Mouse (Mus musculus) ES-E14 (cell line): Measurements from ENCODE around the gene Ascc1. TPM values are rescaled to one million over a fixed set of nuclear protein-coding genes. Genes with fewer than 3 reads are reported as not detected.
A peak's percentile ranks its signal among the peaks of the same experiment; 100 is the strongest.
"Not testable (repeated sequence)": the region's sequence is repeated elsewhere in the genome, so short reads cannot be mapped to it uniquely, and the experiment has no call there.

Source experiments
- DNase-seq: peaks from one replicate; pipeline ENCODE4 v3.0.0-alpha.2; 2013; ENCODE audit warnings: low read depth, low spot score
- H3K27ac ChIP-seq: 2 replicates; pipeline ENCODE4 v1.5.1; 2012; ENCODE audit warnings: low read depth, mild to moderate bottlenecking, low read length, moderate library complexity, mixed read lengths; ENCODE audit not compliant: poor library complexity, insufficient read depth, severe bottlenecking
- H3K36me3 ChIP-seq: 2 replicates; pipeline ENCODE4 v1.6.1; 2012; ENCODE audit warnings: mild to moderate bottlenecking, low read length, moderate library complexity, mixed read lengths; ENCODE audit not compliant: control insufficient read depth, poor library complexity, insufficient read depth, severe bottlenecking
- H3K4me1 ChIP-seq, 2 experiments: fragments of 150-350 bp in 1 of 2; sonication (generic) in 1 of 2; 2 replicates each; pipeline ENCODE4 v1.6.1; 2012; ENCODE audit warnings: low read length in 2 of 2, mild to moderate bottlenecking in 1 of 2, mixed read lengths in 1 of 2; ENCODE audit not compliant: control insufficient read depth in 2 of 2, insufficient read depth in 2 of 2, poor library complexity in 1 of 2
- H3K4me3 ChIP-seq, 2 experiments: fragments of 150-350 bp in 1 of 2; sonication (generic) in 1 of 2; 2 replicates each; pipeline ENCODE4 v1.5.1; 2012; ENCODE audit warnings: low read length in 2 of 2, low read depth in 1 of 2, mild to moderate bottlenecking in 1 of 2, mixed read lengths in 1 of 2; ENCODE audit not compliant: insufficient read depth in 1 of 2, poor library complexity in 1 of 2, severe bottlenecking in 1 of 2
- H3K9ac ChIP-seq: 2 replicates; pipeline ENCODE4 v1.6.1; 2012; ENCODE audit warnings: low read depth, mild to moderate bottlenecking, low read length, mixed read lengths; ENCODE audit not compliant: poor library complexity, insufficient read depth, severe bottlenecking
- H3K9me3 ChIP-seq: fragments of 150-350 bp; sonication (generic); 2 replicates; pipeline ENCODE4 v1.6.1; 2012; ENCODE audit warnings: low read depth, mild to moderate bottlenecking, low read length; ENCODE audit not compliant: control insufficient read depth, insufficient read depth
- CHD2 ChIP-seq: IDR thresholded peaks from 2 replicates; pipeline ENCODE4 v1.6.1; 2014; ENCODE audit warnings: mild to moderate bottlenecking, low read depth, low read length, inconsistent platforms
- HCFC1 ChIP-seq: IDR thresholded peaks from 2 replicates; pipeline ENCODE4 v1.6.1; 2012; ENCODE audit warnings: low read length, inconsistent platforms, borderline replicate concordance; ENCODE audit not compliant: insufficient read depth
- MAFK ChIP-seq: IDR thresholded peaks from 2 replicates; pipeline ENCODE4 v1.6.1; 2014; ENCODE audit warnings: mild to moderate bottlenecking, low read depth, low read length, inconsistent platforms; ENCODE audit not compliant: insufficient read depth
- ZC3H11A ChIP-seq: IDR thresholded peaks from 2 replicates; pipeline ENCODE4 v1.6.1; 2012; ENCODE audit warnings: low read depth, mild to moderate bottlenecking, inconsistent platforms, low read length, borderline replicate concordance
- ZNF384 ChIP-seq: IDR thresholded peaks from 2 replicates; pipeline ENCODE4 v1.6.1; 2012; ENCODE audit warnings: low read depth, low read length, inconsistent platforms
- in situ Hi-C, 2 experiments: fragments of 600-800 bp; cut with MboI; formaldehyde crosslinking; loops; one replicate each; pipeline ENCODE4 v1.15.1; 2025; ENCODE audit warnings: low sequenced_read_pairs in 2 of 2, inconsistent platforms in 1 of 2; ENCODE audit not compliant: unreplicated experiment in 2 of 2
- total RNA-seq: library from RNA; depleted of rRNA; stranded (reverse); fragments of 300-350 nt; gene quantifications from 2 replicates; pipeline ENCODE4 v1.2.3, GENCODE M21; 2012; rRNA removed

Ascc1 gene
- total RNA-seq, 1 experiment: 18.8 TPM

DNA sequence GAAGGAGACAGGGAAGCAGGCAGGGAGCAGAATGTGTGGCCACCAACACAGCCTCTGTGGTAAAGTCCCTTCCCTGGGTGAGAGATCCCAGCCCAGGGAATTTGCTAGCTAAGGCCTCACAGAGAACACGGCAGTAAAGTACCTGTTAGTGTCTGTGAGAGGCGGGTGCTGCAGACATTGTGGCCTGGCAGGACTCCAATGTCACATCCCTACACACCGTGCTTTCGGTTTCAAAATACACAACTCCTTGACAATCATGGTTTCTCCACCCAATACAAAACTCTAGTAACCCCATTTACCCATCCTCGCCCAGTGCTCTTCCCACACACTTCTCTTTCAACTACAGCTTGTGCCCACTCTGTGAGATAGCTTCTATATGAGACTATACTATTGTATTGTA is 136.1 kb downstream of the Ascc1 start:
- Histone ChIP-seq H3K27ac (no peak overlapping the region), H3K36me3 (no peaks in the 10 kb centered on the region), H3K4me1 (peaks cover 2 to 32% of the 10 kb centered on the region in 2 experiments; a peak in 2 of 4 replicates), H3K9me3 (no peaks in the 10 kb centered on the region), H3K9ac (no peak overlapping the region), H3K4me3 (no peak overlapping the region)
- no peak for DNase-seq
- TF ChIP-seq HCFC1: no peak
- no peak for TF ChIP-seq ZNF384
- TF ChIP-seq MAFK: no peak
- TF ChIP-seq ZC3H11A: no peak
- TF ChIP-seq CHD2: no peak
- in situ Hi-C loops: no loop called here

DNA sequence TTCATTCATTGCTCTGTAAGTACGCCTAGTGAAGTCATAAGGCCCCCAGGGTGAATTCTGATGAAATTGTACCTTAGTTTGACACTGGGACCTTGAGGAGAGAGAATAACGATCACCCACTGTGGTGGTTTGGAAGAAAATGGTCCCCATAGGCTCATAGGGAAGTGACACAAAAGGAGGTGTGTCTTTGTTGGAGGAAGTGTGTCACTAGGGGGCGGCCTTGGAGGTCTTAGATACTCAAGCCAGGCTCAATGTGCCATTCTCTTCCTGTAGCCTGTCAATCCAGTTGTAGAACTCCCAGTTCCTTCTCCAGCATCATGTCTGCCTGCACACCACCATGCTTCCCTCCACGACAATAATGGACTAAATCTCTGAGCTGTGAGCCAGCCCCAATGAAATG is 138.1 kb downstream of the Ascc1 start:
- Histone ChIP-seq H3K4me3 (no peak overlapping the region), H3K36me3 (no peaks in the 10 kb centered on the region), H3K4me1 (peaks cover 2 to 25% of the 10 kb centered on the region in 2 experiments; a peak in 2 of 4 replicates), H3K27ac (no peak overlapping the region), H3K9ac (no peak overlapping the region), H3K9me3 (no peaks in the 10 kb centered on the region)
- in situ Hi-C loops: no loop called here
- TF ChIP-seq ZC3H11A (no peak), MAFK (no peak), CHD2 (no peak), ZNF384 (no peak), HCFC1 (no peak)
- DNase-seq: no peak

DNA sequence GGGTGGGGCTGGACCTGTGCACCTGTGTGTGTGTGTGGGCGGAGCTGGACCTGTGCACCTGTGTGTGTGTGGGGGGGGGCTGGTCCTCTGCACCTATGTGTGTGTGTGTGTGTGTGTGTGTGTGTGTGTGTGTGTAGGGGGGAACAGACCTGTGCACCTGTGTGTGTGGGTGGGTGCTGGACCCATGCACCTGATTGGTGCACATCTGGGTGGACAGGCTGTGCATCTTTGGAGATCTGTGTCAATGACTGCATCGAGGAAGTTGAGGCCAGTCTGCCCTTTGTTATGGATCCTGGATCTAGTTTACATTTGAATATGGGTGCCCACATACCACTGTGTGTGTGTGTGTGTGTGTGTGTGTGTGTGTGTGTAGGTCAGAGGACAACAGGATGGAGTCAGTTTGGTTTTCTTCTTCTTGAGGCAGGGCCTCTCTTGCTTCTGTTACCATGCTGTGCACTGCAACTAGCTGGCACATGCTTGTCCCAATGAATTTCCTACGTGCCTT is 139.1 kb downstream of the Ascc1 start:
- Histone ChIP-seq H3K9ac (no peak overlapping the region), H3K4me1 (peaks cover 0 to 21% of the 10 kb centered on the region in 2 experiments; a peak in 2 of 4 replicates), H3K9me3 (no peaks in the 10 kb centered on the region), H3K27ac (peak overlapping the region; percentile 26; the same call in 1 of the 2 replicates), H3K4me3 (no peak overlapping the region), H3K36me3 (no peaks in the 10 kb centered on the region)
- no peak for DNase-seq
- no peak for TF ChIP-seq CHD2
- no peak for TF ChIP-seq MAFK
- no peak for TF ChIP-seq HCFC1
- TF ChIP-seq ZC3H11A: no peak
- TF ChIP-seq ZNF384: no peak
- in situ Hi-C loops: no loop called here

DNA sequence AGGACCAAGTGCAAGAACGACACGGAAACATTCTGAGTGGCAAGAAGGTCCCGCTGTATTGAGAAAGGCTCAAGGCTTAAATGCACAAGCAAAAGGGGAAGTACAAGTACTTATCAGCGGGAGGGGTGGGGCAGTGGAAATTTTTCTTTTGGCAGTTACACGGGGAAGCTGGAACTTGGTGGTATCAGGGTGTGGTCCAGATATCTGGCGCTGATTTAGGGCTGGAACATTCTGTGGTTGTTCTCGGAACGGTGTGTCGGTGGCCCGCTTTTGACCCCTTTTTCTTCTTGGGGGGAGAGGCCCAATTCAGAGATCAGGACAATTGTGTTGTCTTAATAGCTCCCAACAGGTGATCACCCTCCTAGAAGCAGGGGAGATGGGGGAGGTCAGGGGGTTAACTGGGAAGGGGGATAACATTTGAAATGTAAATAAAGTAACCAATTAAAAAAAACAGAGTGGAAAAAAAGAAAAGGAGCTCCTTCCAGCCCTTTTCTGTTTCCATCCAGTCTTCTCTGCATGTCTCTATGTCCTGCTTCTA is 145.0 kb downstream of the Ascc1 start:
- H3K9ac ChIP-seq, H3K9me3 ChIP-seq, in situ Hi-C loops, H3K36me3 ChIP-seq, H3K4me3 ChIP-seq, DNase-seq: not testable (repeated sequence)
- Histone ChIP-seq H3K4me1 (peaks cover 0 to 11% of the 10 kb centered on the region in 2 experiments; a peak in 1 of 4 replicates), H3K27ac (peak overlapping the region; percentile 36; the same call in 1 of the 2 replicates)

DNA sequence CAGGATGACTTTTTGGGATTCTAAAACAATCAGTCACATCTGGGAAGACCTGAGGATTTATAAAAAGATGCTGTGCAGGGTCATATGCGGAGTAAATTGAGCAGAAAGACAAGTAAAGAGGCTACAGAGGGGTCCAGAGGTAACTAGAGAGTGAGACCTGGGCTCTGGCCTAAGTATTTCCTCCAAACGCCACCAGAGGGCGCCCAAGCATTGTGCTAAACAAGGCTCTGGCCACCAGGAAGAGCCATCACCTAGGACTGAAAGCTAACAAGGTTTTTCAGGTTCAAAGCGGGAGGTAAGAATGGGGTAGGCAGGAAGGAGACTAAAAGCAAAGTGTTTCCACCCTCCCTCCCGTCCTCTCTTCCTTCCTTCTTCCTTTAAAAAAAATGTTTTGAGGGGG is 145.5 kb downstream of the Ascc1 start:
- Histone ChIP-seq H3K4me1 (peaks cover 0 to 11% of the 10 kb centered on the region in 2 experiments; a peak in 1 of 4 replicates), H3K4me3 (no peak overlapping the region), H3K36me3 (no peaks in the 10 kb centered on the region), H3K9ac (no peak overlapping the region), H3K9me3 (no peaks in the 10 kb centered on the region), H3K27ac (peak overlapping the region; percentile 36; the same call in 1 of the 2 replicates)
- in situ Hi-C loops: no loop called here
- TF ChIP-seq CHD2 (no peak), ZC3H11A (peak; percentile 91)
- DNase-seq: peak; percentile 90

Other genes with a start within 250 kb of the Ascc1 start
- 38.2 and 47.8 TPM in 2 replicates for gene Dnajb12, start 123.2 kb upstream of the Ascc1 start, total RNA-seq
- 33.9 and 42.1 TPM in 2 replicates for gene Ddit4, start 51.0 kb upstream of the Ascc1 start, total RNA-seq
- 47.8 and 54.5 TPM in 2 replicates for gene Anapc16, start 330 bp downstream of the Ascc1 start, total RNA-seq
- 4.1 and 6.7 TPM in 2 replicates for gene Spock2, start 103.4 kb downstream of the Ascc1 start, total RNA-seq
- 1.8 and 2.7 TPM in 2 replicates for gene Chst3, start 216.5 kb downstream of the Ascc1 start, total RNA-seq